Mouse (Mus musculus) myocyte (in vitro differentiated cells): ENCODE results near the gene BC025920. TPM values are rescaled to one million over a fixed set of nuclear protein-coding genes. Genes with fewer than 3 reads are reported as not detected.
A peak's percentile ranks its signal among the peaks of the same experiment; 100 is the strongest.

Experiments used
- H3K27me3 ChIP-seq: one replicate; pipeline ENCODE4 v1.6.1; 2011; ENCODE audit not compliant: control insufficient read depth, insufficient read depth, insufficient read length
- H3K36me3 ChIP-seq: one replicate; pipeline ENCODE4 v1.6.1; 2011; ENCODE audit not compliant: control insufficient read depth, insufficient read depth
- H3K4me2 ChIP-seq: one replicate; pipeline ENCODE4 v1.6.1; 2011; ENCODE audit warnings: low read depth, control low read depth
- H3K4me3 ChIP-seq: one replicate; pipeline ENCODE4 v1.5.1; 2011; ENCODE audit warnings: mild to moderate bottlenecking, control low read depth, moderate library complexity
- H3K79me2 ChIP-seq: one replicate; pipeline ENCODE4 v1.6.1; 2011; ENCODE audit not compliant: control insufficient read depth, insufficient read depth
- H3ac ChIP-seq: one replicate; pipeline ENCODE4 v1.6.1; 2011; ENCODE audit not compliant: control insufficient read depth, insufficient read length
- CEBPB ChIP-seq: IDR thresholded peaks from 2 replicates; pipeline ENCODE4 v1.6.1; 2011; ENCODE audit warnings: mild to moderate bottlenecking, moderate library complexity; ENCODE audit not compliant: poor library complexity, insufficient read depth, severe bottlenecking
- E2F4 ChIP-seq: IDR thresholded peaks from one replicate; pipeline ENCODE4 v1.6.1; 2011; ENCODE audit warnings: mild to moderate bottlenecking, control low read depth, moderate library complexity; ENCODE audit not compliant: insufficient read depth
- MAX ChIP-seq: IDR thresholded peaks from one replicate; pipeline ENCODE4 v1.6.1; 2011; ENCODE audit warnings: low read depth, mild to moderate bottlenecking, control low read depth
- MYOD1 ChIP-seq, 3 experiments: IDR thresholded peaks; one replicate each; pipeline ENCODE4 v1.6.1; 2011; ENCODE audit warnings: control low read depth in 2 of 3, low read depth in 2 of 3, mild to moderate bottlenecking in 2 of 3, moderate library complexity in 1 of 3; ENCODE audit not compliant: insufficient read length in 2 of 3, control insufficient read depth in 1 of 3
- MYOG ChIP-seq, 3 experiments: IDR thresholded peaks; one replicate each; pipeline ENCODE4 v1.6.1; 2011; ENCODE audit warnings: control low read depth in 2 of 3, low read depth in 2 of 3, mild to moderate bottlenecking in 2 of 3; ENCODE audit not compliant: insufficient read length in 2 of 3, control insufficient read depth in 1 of 3, insufficient read depth in 1 of 3
- POLR2A ChIP-seq: IDR thresholded peaks from one replicate; pipeline ENCODE4 v1.6.1; 2011; ENCODE audit warnings: low read depth, mild to moderate bottlenecking, control low read depth, moderate library complexity; ENCODE audit not compliant: insufficient read length
- POLR2AphosphoS2 ChIP-seq: IDR thresholded peaks from one replicate; pipeline ENCODE4 v1.6.1; 2011; ENCODE audit warnings: low read depth, control low read depth; ENCODE audit not compliant: insufficient read length
- REST ChIP-seq: IDR thresholded peaks from one replicate; pipeline ENCODE4 v1.6.1; 2011; ENCODE audit warnings: mild to moderate bottlenecking, control low read depth, moderate library complexity; ENCODE audit not compliant: insufficient read depth, insufficient read length
- SRF ChIP-seq: IDR thresholded peaks from one replicate; pipeline ENCODE4 v1.6.1; 2011; ENCODE audit warnings: low read depth; ENCODE audit not compliant: control insufficient read depth, insufficient read length
- TCF12 ChIP-seq: IDR thresholded peaks from one replicate; pipeline ENCODE4 v1.6.1; 2011; ENCODE audit warnings: mild to moderate bottlenecking, control low read depth; ENCODE audit not compliant: poor library complexity, insufficient read depth, severe bottlenecking
- TCF3 ChIP-seq: IDR thresholded peaks from one replicate; pipeline ENCODE4 v1.6.1; 2011; ENCODE audit warnings: low read depth, control low read depth; ENCODE audit not compliant: insufficient read length
- USF1 ChIP-seq: IDR thresholded peaks from one replicate; pipeline ENCODE4 v1.6.1; 2011; ENCODE audit warnings: low read depth, mild to moderate bottlenecking, control low read depth, moderate library complexity
- polyA plus RNA-seq: library from polyadenylated mRNA; unstranded; fragments of >200 nt; fragmentation: generic; extraction: Trizol; gene quantifications from one replicate; pipeline ENCODE4 v1.2.1, GENCODE M21; 2012; ENCODE audit warnings: missing spikeins

The BC025920 gene
- polyA plus RNA-seq, 1 experiment = 0.78 TPM

DNA sequence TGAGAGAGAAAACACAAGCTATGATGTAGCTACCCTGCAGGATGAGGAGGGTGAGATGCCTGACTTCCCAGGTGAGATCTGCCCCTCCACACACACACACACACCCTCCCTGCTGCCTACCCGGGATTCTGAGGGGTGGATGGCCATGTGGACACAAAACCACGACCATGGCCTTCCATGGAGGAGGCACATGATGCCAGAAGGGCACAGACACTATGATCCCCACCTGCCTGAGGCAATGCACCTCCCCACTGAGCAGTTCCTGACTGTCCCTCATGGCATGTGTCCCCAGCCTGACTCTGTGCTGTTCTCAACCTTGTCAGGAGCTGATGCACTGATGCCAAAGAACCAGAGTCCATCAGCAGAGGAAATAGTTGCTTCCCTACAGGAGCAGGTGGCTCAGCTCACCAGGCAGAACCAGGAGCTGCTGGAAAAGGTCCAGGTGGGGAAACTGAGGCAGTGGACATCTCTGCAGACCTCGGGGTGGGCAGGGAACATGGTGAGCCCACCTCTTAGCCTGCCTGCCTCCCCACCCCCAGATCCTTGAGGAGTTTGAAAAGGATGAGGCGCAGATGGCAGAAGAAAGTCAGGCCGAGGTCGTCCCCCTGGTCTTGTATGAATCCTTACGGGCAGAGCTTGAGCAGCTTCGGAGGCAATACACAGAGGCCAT is 36.0 kb downstream of the BC025920 start:
- TF ChIP-seq POLR2A (no peak), POLR2AphosphoS2 (peak; percentile 16)

DNA sequence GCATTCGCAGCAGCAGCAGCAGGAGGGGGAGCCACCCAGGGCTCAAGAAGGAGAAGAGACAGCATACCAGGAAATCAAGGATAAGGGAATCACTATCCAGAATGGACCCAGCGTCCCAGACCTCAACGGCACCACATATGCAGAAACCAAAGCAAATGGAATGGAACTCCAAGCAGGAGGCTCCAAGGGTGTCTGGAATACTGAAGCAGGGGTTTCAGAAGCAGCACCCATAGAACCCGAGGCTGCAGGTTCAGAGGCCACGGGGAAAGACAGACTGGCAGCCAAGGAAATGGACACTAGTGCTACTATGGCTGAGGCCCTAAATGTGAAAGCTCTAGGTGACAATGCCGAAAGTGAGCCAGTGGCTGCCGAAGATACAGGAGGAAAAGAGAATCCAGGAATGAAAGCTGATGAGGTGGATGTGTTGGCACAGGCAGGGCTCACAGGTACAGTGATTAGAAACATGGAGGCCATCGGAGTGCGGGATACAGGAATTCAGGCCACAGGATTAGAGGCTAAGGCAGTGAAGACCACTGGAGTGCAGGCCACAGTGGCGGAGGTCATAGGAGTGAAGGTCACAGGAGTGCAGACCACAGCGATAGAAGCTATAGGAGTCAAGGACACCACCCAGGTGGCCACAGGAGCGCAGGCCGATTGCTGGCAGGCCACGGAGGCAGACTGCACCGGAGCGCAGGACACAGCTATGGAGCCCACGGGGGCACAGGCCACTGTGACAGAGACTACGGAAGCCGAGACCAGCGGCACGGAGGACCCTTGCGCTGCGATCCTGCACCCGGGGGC is 36.8 kb downstream of the BC025920 start:
- Histone ChIP-seq H3K36me3 (no peaks in the 10 kb centered on the region), H3K4me2 (peak overlapping the region; percentile 96), H3ac (peak overlapping the region; percentile 41), H3K27me3 (no peaks in the 10 kb centered on the region), H3K79me2 (no peaks in the 10 kb centered on the region), H3K4me3 (peak overlapping the region; percentile 51)
- TF ChIP-seq MYOG (IDR thresholded peaks at IDR 0.05; ENCODE audit: control insufficient read depth in 1 of 3, insufficient read depth in 1 of 3, insufficient read length in 2 of 3, low read depth in 2 of 3) (no peak), REST (no peak), CEBPB (no peak), E2F4 (no peak), POLR2AphosphoS2 (no peak)

More for the DNA sequence above, 36.0 kb downstream of the BC025920 start:
- Histone ChIP-seq H3K4me3 (peak overlapping the region; percentile 51), H3ac (peak overlapping the region; percentile 41), H3K27me3 (no peaks in the 10 kb centered on the region), H3K79me2 (no peaks in the 10 kb centered on the region), H3K36me3 (no peaks in the 10 kb centered on the region), H3K4me2 (peak overlapping the region; percentile 96)

DNA sequence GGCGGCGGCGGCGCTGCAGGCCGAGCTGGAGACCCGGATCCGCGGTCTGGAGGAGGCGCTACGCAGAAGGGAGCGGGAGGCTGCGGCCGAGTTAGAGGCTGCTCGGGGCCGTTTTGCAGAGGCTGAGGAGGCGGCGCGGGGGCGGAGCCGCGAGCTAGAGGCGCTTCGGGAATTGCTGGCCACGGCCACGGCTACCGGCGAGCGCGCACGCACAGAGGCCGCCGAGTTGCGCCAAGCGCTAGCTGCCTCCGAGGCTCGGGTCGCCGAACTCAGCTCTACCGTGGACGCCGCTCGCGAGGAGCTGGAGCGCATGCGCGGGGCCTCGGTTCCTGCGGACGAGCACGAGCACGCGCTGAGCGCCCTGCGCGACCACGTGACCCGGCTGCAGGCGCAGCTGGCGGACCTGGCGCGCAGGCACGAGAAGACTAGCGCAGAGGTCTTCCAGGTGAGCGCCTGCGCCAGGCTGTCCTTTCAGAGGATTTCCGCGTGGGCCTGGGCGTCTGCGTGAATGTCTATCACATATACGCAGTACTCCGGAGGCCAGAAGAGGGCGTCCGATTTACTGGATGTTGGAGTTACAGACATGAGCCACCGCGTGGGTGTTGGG is 37.5 kb downstream of the BC025920 start:
- Histone ChIP-seq H3K27me3 (no peaks in the 10 kb centered on the region), H3K4me3 (peak overlapping the region; percentile 51), H3K36me3 (no peaks in the 10 kb centered on the region), H3ac (peak overlapping the region; percentile 41), H3K4me2 (peak overlapping the region; percentile 96), H3K79me2 (no peaks in the 10 kb centered on the region)
- TF ChIP-seq MYOD1 (IDR thresholded peaks at IDR 0.05; ENCODE audit: control insufficient read depth in 1 of 3, insufficient read length in 2 of 3, low read depth in 2 of 3) = peak in 2 of 3 experiments; percentile 72 to 83
- peak; percentile 0 for TF ChIP-seq REST
- no peak for TF ChIP-seq TCF12
- no peak for TF ChIP-seq SRF
- peak; percentile 5 for TF ChIP-seq TCF3
- peak in 2 of 3 experiments; percentile 90 for TF ChIP-seq MYOG (IDR thresholded peaks at IDR 0.05; ENCODE audit: control insufficient read depth in 1 of 3, insufficient read depth in 1 of 3, insufficient read length in 2 of 3, low read depth in 2 of 3)
- peak; percentile 90 for TF ChIP-seq POLR2AphosphoS2
- no peak for TF ChIP-seq CEBPB
- peak; percentile 96 for TF ChIP-seq POLR2A
- TF ChIP-seq USF1 = peak; percentile 92

DNA sequence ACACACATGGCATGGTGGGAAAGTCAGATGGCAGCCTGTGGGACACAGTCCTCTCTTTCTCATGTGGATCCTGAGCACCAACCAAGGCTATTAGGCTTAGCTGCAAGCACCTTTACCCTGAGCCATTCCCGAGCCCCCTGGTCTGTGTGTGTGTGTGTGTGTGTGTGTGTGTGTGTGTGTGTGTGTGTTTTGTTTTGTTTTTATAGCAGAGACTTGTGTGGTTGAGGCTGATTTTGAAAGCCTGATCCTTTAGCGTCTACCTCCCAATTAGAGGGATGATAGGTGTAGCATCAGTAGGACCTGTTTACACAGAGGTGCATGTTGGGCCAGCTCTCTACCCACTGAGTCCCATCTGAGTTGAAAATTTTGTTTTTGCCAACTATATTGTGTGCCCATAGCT is 38.1 kb downstream of the BC025920 start:
- no peak for TF ChIP-seq CEBPB
- TF ChIP-seq MYOD1 (IDR thresholded peaks at IDR 0.05; ENCODE audit: control insufficient read depth in 1 of 3, insufficient read length in 2 of 3, low read depth in 2 of 3) = no peak
- TF ChIP-seq REST = no peak
- no peak for TF ChIP-seq TCF3
- no peak for TF ChIP-seq POLR2A
- no peak for TF ChIP-seq POLR2AphosphoS2

DNA sequence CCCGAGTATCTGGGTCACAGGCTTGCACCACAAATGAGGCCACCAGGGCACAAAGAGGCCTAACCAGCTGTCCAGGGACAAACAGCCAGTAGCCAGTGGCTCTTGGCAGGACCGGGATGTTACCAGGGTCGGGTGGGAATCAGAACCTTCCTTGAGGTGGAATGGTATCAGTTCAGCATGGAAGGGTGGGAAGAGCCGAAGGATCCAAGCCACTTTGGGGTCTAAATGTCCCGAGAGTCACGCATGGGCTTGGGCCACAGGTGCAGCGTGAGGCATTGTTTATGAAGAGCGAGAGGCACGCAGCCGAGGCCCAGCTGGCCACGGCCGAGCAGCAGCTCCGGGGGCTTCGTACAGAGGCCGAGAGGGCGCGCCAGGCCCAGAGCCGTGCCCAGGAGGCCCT is 38.6 kb downstream of the BC025920 start:
- Histone ChIP-seq H3K27me3 (no peaks in the 10 kb centered on the region), H3ac (no peak overlapping the region), H3K36me3 (no peaks in the 10 kb centered on the region), H3K4me2 (peak overlapping the region; percentile 96), H3K79me2 (peaks cover 6% of the 10 kb centered on the region), H3K4me3 (peak overlapping the region; percentile 51)
- TF ChIP-seq REST (no peak), POLR2AphosphoS2 (no peak), USF1 (no peak), POLR2A (no peak), MYOG (IDR thresholded peaks at IDR 0.05; ENCODE audit: control insufficient read depth in 1 of 3, insufficient read depth in 1 of 3, insufficient read length in 2 of 3, low read depth in 2 of 3) (no peak), E2F4 (no peak), TCF12 (no peak), SRF (no peak), TCF3 (no peak), CEBPB (no peak), MYOD1 (IDR thresholded peaks at IDR 0.05; ENCODE audit: control insufficient read depth in 1 of 3, insufficient read length in 2 of 3, low read depth in 2 of 3) (no peak), MAX (no peak)

More for the DNA sequence above, 38.1 kb downstream of the BC025920 start:
- Histone ChIP-seq H3K4me2 (peak overlapping the region; percentile 96), H3K27me3 (no peaks in the 10 kb centered on the region), H3K79me2 (peaks cover under 1% of the 10 kb centered on the region), H3K36me3 (no peaks in the 10 kb centered on the region), H3ac (peak overlapping the region; percentile 41), H3K4me3 (peak overlapping the region; percentile 51)
